Mouse (Mus musculus): ENCODE results near the gene Arhgap10. TPM values are rescaled to one million over a fixed set of nuclear protein-coding genes. Genes with fewer than 3 reads are reported as not detected.

The Arhgap10 gene
- polyA plus RNA-seq (2012; ENCODE audit: insufficient read depth, low replicate concordance), result 88.6 and 107 TPM in 2 replicates

DNA sequence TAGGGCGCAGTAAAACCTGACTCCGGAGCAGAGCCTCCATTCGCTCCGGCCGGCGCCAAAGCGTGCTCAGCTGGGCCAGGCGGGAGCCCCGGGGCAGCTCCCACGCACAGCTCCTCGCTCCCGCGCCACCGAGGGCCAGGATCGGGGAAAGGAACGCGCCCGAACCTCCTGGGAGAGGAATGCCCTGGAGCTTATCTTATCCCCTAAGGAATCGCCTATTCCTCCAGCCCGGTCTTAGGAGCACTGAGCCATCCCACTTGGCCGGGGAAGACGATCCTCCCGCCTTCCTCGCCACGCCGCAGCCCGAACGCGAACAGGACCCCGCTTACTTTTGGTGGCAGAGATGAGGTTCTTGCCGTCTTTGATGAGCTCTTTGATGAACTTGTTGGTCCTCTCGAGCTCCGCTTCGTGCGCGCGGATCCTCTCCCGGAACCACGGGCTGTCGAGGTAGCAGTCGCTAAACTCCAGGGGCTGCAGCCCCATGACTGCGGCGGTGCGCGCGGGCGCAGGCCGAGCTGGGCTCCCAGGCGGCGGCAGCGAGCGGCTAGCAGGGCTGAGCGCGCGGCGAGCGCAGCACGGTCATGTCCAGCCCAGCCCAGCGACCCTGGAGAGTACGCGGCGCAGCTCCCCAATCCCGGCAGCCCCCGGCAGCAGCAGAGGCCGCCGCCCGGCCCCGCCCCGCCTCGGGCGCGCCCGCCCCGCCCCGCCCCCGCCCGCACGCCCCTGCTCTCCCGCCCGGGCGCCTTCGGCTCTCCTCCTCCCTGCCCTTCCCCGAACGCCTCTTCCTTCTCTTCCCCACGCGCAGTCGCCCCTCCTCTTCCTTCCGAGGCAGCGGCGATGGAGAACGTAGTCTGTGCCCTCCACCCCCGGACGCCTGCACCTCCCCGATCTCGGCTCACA lies at the start of gene Arhgap10:
Arhgap10 (minus strand) TSS at position 653 of the 900 bp plus-strand sequence.
- no peak for TF ChIP-seq GATA1 (IDR thresholded peaks at IDR 0.05; ENCODE audit: borderline replicate concordance, low read length)
- no peak for TF ChIP-seq FLI1 (IDR thresholded peaks at IDR 0.05; ENCODE audit: low read length)
- Histone ChIP-seq H3K36me3 (replicated peaks; ENCODE audit: low read length) (peaks cover 41% of the 10 kb centered on the region), H3K27me3 (replicated peaks) (no peaks in the 10 kb centered on the region), H3K4me1 (peaks cover 77% of the 10 kb centered on the region), H3K9me3 (no peaks in the 10 kb centered on the region), H3K4me3 (replicated peaks) (peak within 1 kb of the TSS; percentile 91)

DNA sequence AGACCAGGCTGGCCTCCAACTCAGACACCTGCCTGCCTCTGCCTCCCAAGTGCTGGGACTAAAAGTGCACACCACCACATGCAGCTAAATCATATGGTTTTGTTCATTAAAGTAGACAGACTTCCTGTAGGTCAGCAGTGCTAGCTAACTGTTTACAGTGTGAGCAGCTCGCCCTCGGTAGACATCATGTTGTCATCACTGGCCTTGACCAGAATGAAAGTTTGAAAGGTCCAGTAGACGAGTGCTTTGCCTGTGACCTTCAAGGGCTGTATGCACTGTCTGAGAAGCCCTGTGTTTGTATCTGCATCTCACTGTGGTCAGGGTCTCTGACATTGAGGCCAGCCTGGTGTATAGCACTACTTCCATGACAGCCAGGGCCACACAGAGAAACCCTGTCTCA lies 43.7 kb upstream of the Arhgap10 start:
- H3K27me3 ChIP-seq (replicated peaks), result no peaks in the 10 kb centered on the region
- no peaks in the 10 kb centered on the region for H3K4me1 ChIP-seq
- H3K36me3 ChIP-seq (replicated peaks; ENCODE audit: low read length), result peaks cover 89% of the 10 kb centered on the region
- TF ChIP-seq GATA1 (IDR thresholded peaks at IDR 0.05; ENCODE audit: borderline replicate concordance, low read length) (no peak), FLI1 (IDR thresholded peaks at IDR 0.05; ENCODE audit: low read length) (no peak)
- no peak overlapping the region for H3K4me3 ChIP-seq (replicated peaks)
- H3K9me3 ChIP-seq, result no peaks in the 10 kb centered on the region

DNA sequence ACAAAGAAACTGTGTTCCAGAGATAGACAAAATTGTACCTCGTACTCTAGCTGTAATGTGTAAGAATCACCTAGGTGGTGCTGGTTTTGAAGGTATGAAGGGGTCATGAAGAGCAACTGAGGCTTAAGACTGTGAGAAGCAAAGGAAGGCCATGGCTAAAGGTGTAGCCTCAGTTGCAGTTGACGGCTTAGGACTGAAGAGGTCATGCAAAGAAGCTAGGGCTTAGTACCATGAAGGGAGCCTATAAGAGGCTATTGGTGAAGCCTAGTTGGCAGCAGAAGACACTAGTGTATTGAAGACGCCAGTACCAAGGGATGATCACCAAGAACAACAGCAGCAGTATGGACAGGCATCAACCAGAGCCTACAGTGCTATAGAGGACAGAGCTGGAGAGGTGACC lies 34.7 kb upstream of the Arhgap10 start:
- Histone ChIP-seq H3K27me3 (replicated peaks) (no peaks in the 10 kb centered on the region), H3K4me3 (replicated peaks) (no peak overlapping the region), H3K36me3 (replicated peaks; ENCODE audit: low read length) (peaks cover 64% of the 10 kb centered on the region), H3K4me1 (peaks cover 19% of the 10 kb centered on the region), H3K9me3 (peaks cover 16% of the 10 kb centered on the region)
- no peak for TF ChIP-seq GATA1 (IDR thresholded peaks at IDR 0.05; ENCODE audit: borderline replicate concordance, low read length)
- TF ChIP-seq FLI1 (IDR thresholded peaks at IDR 0.05; ENCODE audit: low read length), result no peak

DNA sequence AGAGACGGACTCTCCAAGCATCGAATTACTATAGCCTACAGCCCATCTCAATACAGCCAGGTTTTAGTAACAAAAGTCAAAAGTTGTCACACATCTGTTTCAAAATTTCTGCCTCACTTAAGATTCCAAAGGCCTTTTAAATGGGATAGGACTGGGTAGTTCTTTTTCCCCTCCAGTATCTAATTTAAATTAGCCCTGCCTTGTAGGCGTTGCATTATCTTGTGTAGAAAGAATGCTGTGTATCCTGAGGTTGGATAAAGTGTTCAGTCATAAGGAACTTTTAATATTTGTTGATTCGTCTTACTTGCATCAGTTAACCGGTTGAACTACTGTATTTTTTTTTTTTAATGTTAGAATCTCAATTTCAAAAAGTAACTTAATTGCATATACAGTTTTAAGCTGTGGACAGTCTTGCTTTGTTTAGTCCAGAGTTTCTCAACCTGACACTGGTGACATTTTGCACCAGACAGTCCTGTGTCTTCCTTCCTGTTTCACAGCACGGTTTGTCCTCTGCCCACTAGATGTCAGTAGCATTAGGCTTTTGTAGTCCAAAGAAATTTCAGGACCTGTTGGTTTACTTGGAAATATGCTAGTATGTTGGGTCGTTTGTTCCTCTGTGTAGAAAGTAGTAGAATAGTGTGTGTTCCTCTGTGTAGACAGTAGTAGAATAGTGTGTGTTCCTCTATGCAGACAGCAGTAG lies 32.3 kb upstream of the Arhgap10 start:
- Histone ChIP-seq H3K27me3 (replicated peaks) (no peaks in the 10 kb centered on the region), H3K9me3 (peaks cover 16% of the 10 kb centered on the region), H3K4me1 (peaks cover 26% of the 10 kb centered on the region), H3K36me3 (replicated peaks; ENCODE audit: low read length) (peaks cover 40% of the 10 kb centered on the region), H3K4me3 (replicated peaks) (peak overlapping the region; percentile 97)
- TF ChIP-seq GATA1 (IDR thresholded peaks at IDR 0.05; ENCODE audit: borderline replicate concordance, low read length) (no peak), FLI1 (IDR thresholded peaks at IDR 0.05; ENCODE audit: low read length) (no peak)

DNA sequence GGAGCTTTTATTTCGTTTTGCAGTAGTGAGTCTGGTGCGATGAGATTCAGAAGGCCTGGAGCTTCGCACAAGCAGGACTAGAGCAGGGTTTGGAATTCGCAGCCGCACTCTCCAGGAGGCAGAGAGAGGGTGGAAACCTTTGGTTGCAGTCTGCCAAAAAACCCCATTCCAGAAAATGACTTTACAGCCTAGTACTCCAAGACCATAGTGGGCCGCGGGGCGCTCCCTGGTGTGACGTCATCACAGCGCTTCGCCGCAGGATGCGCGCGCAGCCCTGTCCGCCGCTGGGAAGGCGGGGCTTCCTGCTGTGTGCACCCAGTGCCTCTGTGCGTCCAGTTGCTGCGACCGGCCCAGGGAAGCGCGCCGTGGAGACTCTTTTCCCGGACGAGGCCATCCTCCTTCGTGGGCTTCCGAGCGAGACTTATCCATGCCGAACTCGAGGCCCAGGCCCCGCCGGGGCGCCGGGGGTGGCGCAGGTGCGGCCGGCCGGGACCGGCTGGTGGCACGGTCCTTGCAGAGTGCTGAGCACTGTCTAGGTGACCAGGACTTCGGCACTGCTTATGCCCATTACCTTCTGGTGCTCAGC lies 31.5 kb upstream of the Arhgap10 start, which contains the start of gene Prmt9:
Prmt9 (plus strand) TSS at position 277 of the 586 bp plus-strand sequence.
- TF ChIP-seq GATA1 (IDR thresholded peaks at IDR 0.05; ENCODE audit: borderline replicate concordance, low read length), result no peak
- no peak for TF ChIP-seq FLI1 (IDR thresholded peaks at IDR 0.05; ENCODE audit: low read length)
- Histone ChIP-seq H3K4me3 (replicated peaks) (peak within 1 kb of the TSS; percentile 97), H3K27me3 (replicated peaks) (no peaks in the 10 kb centered on the region)

DNA sequence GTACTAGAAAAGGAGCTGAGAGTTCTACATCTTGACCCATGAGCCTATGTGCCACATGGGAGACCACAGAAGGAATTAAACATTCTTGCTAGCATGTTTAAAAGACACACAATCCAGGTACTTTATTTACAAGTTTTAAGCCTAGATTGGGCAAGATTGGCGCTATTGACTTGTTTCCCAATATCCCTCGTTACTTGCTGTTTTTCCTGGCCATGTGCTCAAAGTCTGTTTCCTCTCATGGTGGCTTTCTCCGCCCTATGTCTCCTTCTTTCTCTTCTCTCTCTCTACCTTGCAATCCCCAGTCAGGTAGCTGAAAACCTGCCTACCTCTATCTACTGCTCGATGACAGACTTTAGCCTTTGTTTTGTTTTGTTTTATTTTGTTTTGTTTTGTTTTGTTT lies 27.9 kb upstream of the Arhgap10 start:
- Histone ChIP-seq H3K4me3 (replicated peaks) (no peak overlapping the region), H3K36me3 (replicated peaks; ENCODE audit: low read length) (peaks cover 13% of the 10 kb centered on the region), H3K4me1 (peaks cover 28% of the 10 kb centered on the region), H3K27me3 (replicated peaks) (no peaks in the 10 kb centered on the region), H3K9me3 (0 out of 2 replicates have a peak, but pooled peaks cover 4% of the 10 kb centered on the region)
- no peak for TF ChIP-seq FLI1 (IDR thresholded peaks at IDR 0.05; ENCODE audit: low read length)
- no peak for TF ChIP-seq GATA1 (IDR thresholded peaks at IDR 0.05; ENCODE audit: borderline replicate concordance, low read length)

More for the DNA sequence above, 31.5 kb upstream of the Arhgap10 start, which contains the start of gene Prmt9:
- H3K9me3 ChIP-seq, result peaks cover 16% of the 10 kb centered on the region
- peaks cover 32% of the 10 kb centered on the region for H3K36me3 ChIP-seq (replicated peaks; ENCODE audit: low read length)
- peaks cover 32% of the 10 kb centered on the region for H3K4me1 ChIP-seq

DNA sequence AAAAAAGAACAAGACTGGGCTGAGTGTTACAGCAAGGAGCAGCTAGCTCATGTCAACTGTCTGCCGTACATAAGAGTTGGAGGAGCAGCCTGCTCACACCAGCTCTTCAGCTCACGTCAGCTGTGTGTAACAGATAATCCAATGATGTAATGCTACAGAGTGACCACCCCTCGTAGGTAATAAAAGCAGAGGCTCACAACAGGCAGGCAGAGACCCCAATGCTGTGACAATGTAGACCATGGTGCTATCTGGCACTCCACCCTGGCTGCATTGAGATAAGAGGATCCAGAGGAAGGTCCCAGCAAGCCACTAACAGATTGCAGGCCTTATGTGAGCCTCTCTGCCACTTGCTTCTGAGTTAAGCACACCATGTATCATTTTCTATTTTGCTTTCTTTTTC lies 26.7 kb upstream of the Arhgap10 start:
- H3K27me3 ChIP-seq (replicated peaks), result no peaks in the 10 kb centered on the region

DNA sequence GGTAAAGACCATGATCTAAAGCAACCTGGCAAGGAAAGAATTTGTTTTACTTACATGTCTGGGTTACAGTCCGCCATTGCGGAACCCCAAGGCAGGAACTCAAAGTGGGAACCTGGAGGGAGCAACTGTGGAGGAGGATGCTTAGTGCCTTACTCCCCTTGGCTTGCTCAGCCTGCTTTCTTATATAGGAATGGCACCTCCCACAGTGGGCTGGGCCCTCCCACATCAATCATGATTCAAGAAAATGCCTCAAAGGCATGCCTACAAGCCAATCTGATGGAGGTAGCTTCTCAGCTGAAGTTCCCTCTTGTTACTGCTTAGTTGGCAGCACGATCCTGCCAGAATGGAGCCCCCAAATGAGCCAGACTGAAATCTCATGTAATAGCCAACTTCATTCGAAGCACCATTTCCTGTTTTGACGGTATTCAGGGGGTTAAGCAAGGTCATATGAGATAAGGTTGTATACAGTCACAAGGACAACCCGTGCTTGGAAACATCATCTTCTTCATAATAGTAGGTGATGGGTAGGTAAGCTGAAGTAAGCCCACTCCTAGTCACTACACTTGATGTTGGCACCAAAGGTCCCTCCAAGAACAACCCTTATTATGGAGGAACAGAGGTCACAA lies 25.5 kb upstream of the Arhgap10 start:
- TF ChIP-seq FLI1 (IDR thresholded peaks at IDR 0.05; ENCODE audit: low read length), result no peak
- TF ChIP-seq GATA1 (IDR thresholded peaks at IDR 0.05; ENCODE audit: borderline replicate concordance, low read length), result no peak
- Histone ChIP-seq H3K9me3 (0 out of 2 replicates have a peak, but pooled peaks cover 4% of the 10 kb centered on the region), H3K27me3 (replicated peaks) (no peaks in the 10 kb centered on the region), H3K4me1 (peaks cover 26% of the 10 kb centered on the region), H3K4me3 (replicated peaks) (no peak overlapping the region), H3K36me3 (replicated peaks; ENCODE audit: low read length) (peaks cover 13% of the 10 kb centered on the region)

More for the DNA sequence above, 26.7 kb upstream of the Arhgap10 start:
- Histone ChIP-seq H3K9me3 (0 out of 2 replicates have a peak, but pooled peaks cover 4% of the 10 kb centered on the region), H3K36me3 (replicated peaks; ENCODE audit: low read length) (peaks cover 13% of the 10 kb centered on the region), H3K4me3 (replicated peaks) (peak overlapping the region; percentile 31), H3K4me1 (peaks cover 26% of the 10 kb centered on the region)
- no peak for TF ChIP-seq FLI1 (IDR thresholded peaks at IDR 0.05; ENCODE audit: low read length)
- no peak for TF ChIP-seq GATA1 (IDR thresholded peaks at IDR 0.05; ENCODE audit: borderline replicate concordance, low read length)

DNA sequence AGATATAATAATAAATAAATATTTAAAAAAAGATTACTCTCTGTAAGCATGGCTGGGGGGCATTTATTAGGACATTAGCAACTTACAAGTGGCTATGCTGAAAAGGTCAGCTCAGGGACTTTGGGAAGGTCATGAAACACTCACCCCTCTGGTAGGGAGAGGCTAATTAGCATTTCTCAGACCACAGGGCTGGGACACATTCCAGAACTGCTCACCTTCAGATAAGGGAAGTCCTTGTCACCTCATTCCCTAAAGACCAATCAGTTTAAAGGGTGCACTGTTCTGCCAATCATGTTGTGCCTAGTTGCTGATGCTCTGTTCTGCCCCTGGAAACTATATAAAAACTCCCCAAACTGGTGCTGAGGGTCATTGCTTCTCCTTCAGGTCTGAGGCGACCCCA lies 20.5 kb upstream of the Arhgap10 start:
- Histone ChIP-seq H3K27me3 (replicated peaks) (no peaks in the 10 kb centered on the region), H3K4me3 (replicated peaks) (no peak overlapping the region)
- TF ChIP-seq GATA1 (IDR thresholded peaks at IDR 0.05; ENCODE audit: borderline replicate concordance, low read length) (no peak), FLI1 (IDR thresholded peaks at IDR 0.05; ENCODE audit: low read length) (no peak)

More for the DNA sequence above, 20.5 kb upstream of the Arhgap10 start:
- Histone ChIP-seq H3K9me3 (0 out of 2 replicates have a peak, but pooled peaks cover 4% of the 10 kb centered on the region), H3K36me3 (replicated peaks; ENCODE audit: low read length) (peaks cover 13% of the 10 kb centered on the region), H3K4me1 (peaks cover 39% of the 10 kb centered on the region)

Measured in megakaryocyte, embryonic 14.5 days (primary cell).